Mouse (Mus musculus): Measurements from ENCODE around the gene Calhm4. TPM values are rescaled to one million over a fixed set of nuclear protein-coding genes. Genes with fewer than 3 reads are reported as not detected.

The Calhm4 gene
- polyA plus RNA-seq, 1 experiment from 2014 or later = not detected

Other genes with a start within 250 kb of the Calhm4 start
- gene Sult3a1, start 186.6 kb downstream of the Calhm4 start, polyA plus RNA-seq (2016; fragmentation: Nextera tagmentation; extraction: Ambion mirVana) = not detected in 2 replicates
- gene Rsph4a, start 139.2 kb downstream of the Calhm4 start, polyA plus RNA-seq (2016; fragmentation: Nextera tagmentation; extraction: Ambion mirVana) = 0.05 TPM in 1 of 2 replicates, not detected in the other
- 28.0 and 28.1 TPM in 2 replicates for gene Zup1, start 93.0 kb downstream of the Calhm4 start, polyA plus RNA-seq (2016; fragmentation: Nextera tagmentation; extraction: Ambion mirVana)
- gene Rwdd1, start 24.7 kb downstream of the Calhm4 start, polyA plus RNA-seq (2016; fragmentation: Nextera tagmentation; extraction: Ambion mirVana) = 153 and 157 TPM in 2 replicates
- gene Trappc3l, start 6.7 kb downstream of the Calhm4 start, polyA plus RNA-seq (2016; fragmentation: Nextera tagmentation; extraction: Ambion mirVana) = not detected in 2 replicates
- 0.06 and 0.15 TPM in 2 replicates for gene Calhm5, start 52.2 kb upstream of the Calhm4 start, polyA plus RNA-seq (2016; fragmentation: Nextera tagmentation; extraction: Ambion mirVana)
- 1.2 and 1.3 TPM in 2 replicates for gene Calhm6, start 83.7 kb upstream of the Calhm4 start, polyA plus RNA-seq (2016; fragmentation: Nextera tagmentation; extraction: Ambion mirVana)
- gene Dse, start 163.4 kb upstream of the Calhm4 start, polyA plus RNA-seq (2016; fragmentation: Nextera tagmentation; extraction: Ambion mirVana) = 39.0 and 42.7 TPM in 2 replicates
- gene Tspyl1, start 237.9 kb upstream of the Calhm4 start, polyA plus RNA-seq (2016; fragmentation: Nextera tagmentation; extraction: Ambion mirVana) = 84.8 and 91.3 TPM in 2 replicates